Mouse (Mus musculus): ENCODE measurements at regions not wholly inside any gene's neighbourhood (a gene's known extent, or its start where the extent isn't known, plus 50 kb on each side); places are given as distances from the start of the nearest gene placed in this dataset.

DNA sequence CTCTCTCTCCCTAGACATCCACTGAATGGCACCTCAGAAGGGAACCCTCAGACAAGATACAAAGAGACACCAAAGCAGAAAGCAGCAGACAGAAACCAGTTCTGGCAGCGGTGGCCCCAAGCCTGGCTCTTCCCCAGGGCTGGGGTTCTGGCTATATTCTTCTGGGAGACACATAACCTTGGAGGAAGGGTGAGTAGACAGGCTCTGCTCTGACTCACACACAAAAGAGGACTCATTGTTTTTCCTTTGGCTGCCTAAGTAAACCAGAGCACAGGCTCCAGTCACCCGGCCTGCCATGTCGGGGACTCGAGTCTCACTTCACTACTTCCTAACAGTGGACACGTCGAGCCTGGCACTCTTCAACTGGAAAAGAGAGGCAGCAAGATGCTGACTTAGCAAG, 55.8 kb upstream of the Arntl start:
- no peak overlapping the region for H3K9ac ChIP-seq (ENCODE audit: low read length)
- no peaks in the 10 kb centered on the region for H3K27me3 ChIP-seq (ENCODE audit: control insufficient read depth, insufficient read depth, low read length)
- no peak overlapping the region for H3K4me3 ChIP-seq (ENCODE audit: control insufficient read depth in 1 of 2, insufficient read depth in 1 of 2, low read depth in 1 of 2, low read length in 2 of 2)
- ATAC-seq (ENCODE audit: insufficient number of reproducible peaks, insufficient read depth, low FRiP score, low read depth), result peak; percentile 57
- H3K9me3 ChIP-seq (ENCODE audit: control insufficient read depth, low read length), result no peaks in the 10 kb centered on the region
- H3K4me2 ChIP-seq (ENCODE audit: low read length), result no peak overlapping the region
- H3K4me1 ChIP-seq (ENCODE audit: control insufficient read depth in 2 of 2, insufficient read depth in 2 of 2, low read length in 2 of 2), result peaks cover 16 to 21% of the 10 kb centered on the region in 2 experiments
- 26% methylated on average over 6 of the region's 6 CpGs for WGBS
- no peaks in the 10 kb centered on the region for H3K36me3 ChIP-seq (ENCODE audit: control insufficient read depth, insufficient read depth, low read length)
- H3K27ac ChIP-seq (replicated peaks in 1 of 2; ENCODE audit: control insufficient read depth in 1 of 2, insufficient read depth in 1 of 2, low read depth in 2 of 2, low read length in 2 of 2), result peak overlapping the region; percentile 51 to 65

- H3K4me2 ChIP-seq (ENCODE audit: low read length), result no peak overlapping the region
- no peak for ATAC-seq (ENCODE audit: insufficient number of reproducible peaks, insufficient read depth, low FRiP score, low read depth)
- 76% methylated on average over 2 of the region's 2 CpGs for WGBS
- H3K27ac ChIP-seq (replicated peaks in 1 of 2; ENCODE audit: control insufficient read depth in 1 of 2, insufficient read depth in 1 of 2, low read depth in 2 of 2, low read length in 2 of 2), result no peak overlapping the region
- H3K4me1 ChIP-seq (ENCODE audit: control insufficient read depth in 2 of 2, insufficient read depth in 2 of 2, low read length in 2 of 2), result peaks cover 14 to 16% of the 10 kb centered on the region in 2 experiments
- no peak overlapping the region for H3K4me3 ChIP-seq (ENCODE audit: control insufficient read depth in 1 of 2, insufficient read depth in 1 of 2, low read depth in 1 of 2, low read length in 2 of 2)
- H3K9ac ChIP-seq (ENCODE audit: low read length), result no peak overlapping the region
- no peaks in the 10 kb centered on the region for H3K9me3 ChIP-seq (ENCODE audit: control insufficient read depth, low read length)
- no peaks in the 10 kb centered on the region for H3K27me3 ChIP-seq (ENCODE audit: control insufficient read depth, insufficient read depth, low read length)
- no peaks in the 10 kb centered on the region for H3K36me3 ChIP-seq (ENCODE audit: control insufficient read depth, insufficient read depth, low read length)
Measured at GRCm38 (mm10) chr7:113153386-113153785, 53.9 kb upstream of the Arntl start.

- no peak overlapping the region for H3K4me3 ChIP-seq (ENCODE audit: control insufficient read depth in 1 of 2, insufficient read depth in 1 of 2, low read depth in 1 of 2, low read length in 2 of 2)
- no peaks in the 10 kb centered on the region for H3K36me3 ChIP-seq (ENCODE audit: control insufficient read depth, insufficient read depth, low read length)
- H3K9ac ChIP-seq (ENCODE audit: low read length), result no peak overlapping the region
- H3K4me2 ChIP-seq (ENCODE audit: low read length), result no peak overlapping the region
- H3K9me3 ChIP-seq (ENCODE audit: control insufficient read depth, low read length), result no peaks in the 10 kb centered on the region
- H3K27me3 ChIP-seq (ENCODE audit: control insufficient read depth, insufficient read depth, low read length), result no peaks in the 10 kb centered on the region
- 76% methylated on average over 4 of the region's 4 CpGs for WGBS
- peaks cover 14 to 16% of the 10 kb centered on the region in 2 experiments for H3K4me1 ChIP-seq (ENCODE audit: control insufficient read depth in 2 of 2, insufficient read depth in 2 of 2, low read length in 2 of 2)
- no peak for ATAC-seq (ENCODE audit: insufficient number of reproducible peaks, insufficient read depth, low FRiP score, low read depth)
- no peak overlapping the region for H3K27ac ChIP-seq (replicated peaks in 1 of 2; ENCODE audit: control insufficient read depth in 1 of 2, insufficient read depth in 1 of 2, low read depth in 2 of 2, low read length in 2 of 2)
Measured at GRCm38 (mm10) chr7:113154066-113154465, 53.2 kb upstream of the Arntl start.

GRCm38 (mm10) chr7:113156366-113156765, 50.9 kb upstream of the Arntl start:
- no peak overlapping the region for H3K9ac ChIP-seq (ENCODE audit: low read length)
- H3K4me3 ChIP-seq (ENCODE audit: control insufficient read depth in 1 of 2, insufficient read depth in 1 of 2, low read depth in 1 of 2, low read length in 2 of 2), result no peak overlapping the region
- H3K4me1 ChIP-seq (ENCODE audit: control insufficient read depth in 2 of 2, insufficient read depth in 2 of 2, low read length in 2 of 2), result peaks cover 5 to 10% of the 10 kb centered on the region in 2 experiments
- H3K4me2 ChIP-seq (ENCODE audit: low read length), result no peak overlapping the region
- H3K27ac ChIP-seq (replicated peaks in 1 of 2; ENCODE audit: control insufficient read depth in 1 of 2, insufficient read depth in 1 of 2, low read depth in 2 of 2, low read length in 2 of 2), result no peak overlapping the region
- ATAC-seq (ENCODE audit: insufficient number of reproducible peaks, insufficient read depth, low FRiP score, low read depth), result no peak
- no peaks in the 10 kb centered on the region for H3K9me3 ChIP-seq (ENCODE audit: control insufficient read depth, low read length)
- H3K27me3 ChIP-seq (ENCODE audit: control insufficient read depth, insufficient read depth, low read length), result no peaks in the 10 kb centered on the region
- 83% methylated on average over 5 of the region's 5 CpGs for WGBS
- H3K36me3 ChIP-seq (ENCODE audit: control insufficient read depth, insufficient read depth, low read length), result no peaks in the 10 kb centered on the region

DNA sequence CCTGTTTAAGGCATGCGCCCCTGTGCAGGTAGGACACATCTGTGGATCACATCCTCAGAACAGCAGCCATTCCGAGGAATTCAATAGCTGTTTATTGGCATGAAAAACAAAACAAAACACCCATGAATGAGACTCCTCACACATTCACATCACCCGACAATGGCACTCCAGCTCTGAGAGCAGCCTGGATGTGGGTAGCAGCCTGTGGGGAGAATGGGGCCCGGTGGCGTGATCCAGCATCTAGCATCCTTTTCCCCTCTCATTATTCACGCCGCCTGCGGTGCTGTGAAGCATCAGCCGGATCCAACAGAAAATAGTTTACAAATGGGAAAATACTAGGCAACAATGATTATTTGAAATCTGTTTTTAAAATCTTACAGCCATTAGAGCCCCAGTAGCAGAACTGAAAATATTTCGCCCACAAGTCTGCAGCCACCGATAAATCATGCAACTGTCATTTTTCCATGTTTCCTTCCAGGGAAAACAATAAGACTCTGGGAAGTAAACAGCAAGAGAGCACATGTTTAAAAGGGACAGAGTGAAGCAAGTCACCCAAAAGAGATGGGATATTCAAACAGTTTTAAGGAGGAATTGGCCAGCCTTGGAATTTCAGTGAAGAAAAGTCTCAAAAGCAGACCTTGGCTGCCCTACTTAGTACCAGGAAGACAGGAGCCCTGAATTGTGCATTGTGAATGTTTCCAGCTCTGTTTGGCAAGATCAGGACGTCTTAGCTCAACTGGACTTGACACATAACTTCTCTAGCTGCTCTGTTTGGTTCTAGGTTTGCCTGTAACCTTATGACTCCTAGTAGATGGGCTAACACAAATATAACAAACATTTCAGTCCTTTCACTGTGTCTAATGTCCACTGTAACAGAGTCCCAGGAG, 50.2 kb upstream of the Arntl start:
- Histone ChIP-seq H3K4me2 (ENCODE audit: low read length) (no peak overlapping the region), H3K4me1 (ENCODE audit: control insufficient read depth in 2 of 2, insufficient read depth in 2 of 2, low read length in 2 of 2) (peaks cover under 1 to 2% of the 10 kb centered on the region in 2 experiments; a peak in 1 of 4 replicates), H3K27me3 (ENCODE audit: control insufficient read depth, insufficient read depth, low read length) (no peaks in the 10 kb centered on the region), H3K4me3 (ENCODE audit: control insufficient read depth in 1 of 2, insufficient read depth in 1 of 2, low read depth in 1 of 2, low read length in 2 of 2) (no peak overlapping the region), H3K9me3 (ENCODE audit: control insufficient read depth, low read length) (no peaks in the 10 kb centered on the region), H3K27ac (replicated peaks in 1 of 2; ENCODE audit: control insufficient read depth in 1 of 2, insufficient read depth in 1 of 2, low read depth in 2 of 2, low read length in 2 of 2) (no peak overlapping the region), H3K9ac (ENCODE audit: low read length) (no peak overlapping the region), H3K36me3 (ENCODE audit: control insufficient read depth, insufficient read depth, low read length) (no peaks in the 10 kb centered on the region)
- no peak for ATAC-seq (ENCODE audit: insufficient number of reproducible peaks, insufficient read depth, low FRiP score, low read depth)
- 82% methylated on average over 12 of the region's 12 CpGs for WGBS

Data from heart, embryonic 14.5 days (tissue).